Mouse (Mus musculus) liver, postnatal 0 days (tissue): ENCODE measurements at regions not wholly inside any gene's neighbourhood (a gene's known extent, or its start where the extent isn't known, plus 50 kb on each side); places are given as distances from the start of the nearest gene placed in this dataset.

Source experiments
- CTCF ChIP-seq: sonication (generic); IDR thresholded peaks from 2 replicates; pipeline ENCODE4 v1.5.1; 2016; ENCODE audit warnings: antibody characterized with exemption, low read depth
- EP300 ChIP-seq: IDR thresholded peaks from 2 replicates; pipeline ENCODE4 v1.6.1; 2016; ENCODE audit warnings: antibody characterized with exemption, low read depth, mild to moderate bottlenecking

DNA sequence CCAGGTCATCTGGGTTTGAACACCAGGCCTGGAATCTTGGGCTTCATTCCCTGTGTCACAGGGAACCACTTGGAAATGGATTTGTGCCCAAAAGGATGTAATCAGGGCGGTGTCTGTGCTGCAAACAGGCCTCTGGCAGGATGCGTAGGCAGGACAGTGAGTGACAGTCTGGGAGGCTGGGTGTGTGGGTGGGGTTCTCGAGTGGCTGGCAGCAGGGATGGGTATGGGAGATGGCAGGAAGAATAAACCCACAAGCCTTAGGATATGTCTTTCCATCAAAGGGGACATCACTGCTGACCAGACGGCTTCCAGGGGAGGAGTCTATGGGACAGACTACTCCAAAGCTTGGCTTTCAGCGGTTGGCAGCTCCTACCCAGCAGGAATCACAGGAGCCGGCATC, 150.5 kb upstream of the Nectin1 start:
- no peak for TF ChIP-seq CTCF
- no peak for TF ChIP-seq EP300
